ENCODE assay signal across 10 mouse cellular contexts in the genomic region with DNA sequence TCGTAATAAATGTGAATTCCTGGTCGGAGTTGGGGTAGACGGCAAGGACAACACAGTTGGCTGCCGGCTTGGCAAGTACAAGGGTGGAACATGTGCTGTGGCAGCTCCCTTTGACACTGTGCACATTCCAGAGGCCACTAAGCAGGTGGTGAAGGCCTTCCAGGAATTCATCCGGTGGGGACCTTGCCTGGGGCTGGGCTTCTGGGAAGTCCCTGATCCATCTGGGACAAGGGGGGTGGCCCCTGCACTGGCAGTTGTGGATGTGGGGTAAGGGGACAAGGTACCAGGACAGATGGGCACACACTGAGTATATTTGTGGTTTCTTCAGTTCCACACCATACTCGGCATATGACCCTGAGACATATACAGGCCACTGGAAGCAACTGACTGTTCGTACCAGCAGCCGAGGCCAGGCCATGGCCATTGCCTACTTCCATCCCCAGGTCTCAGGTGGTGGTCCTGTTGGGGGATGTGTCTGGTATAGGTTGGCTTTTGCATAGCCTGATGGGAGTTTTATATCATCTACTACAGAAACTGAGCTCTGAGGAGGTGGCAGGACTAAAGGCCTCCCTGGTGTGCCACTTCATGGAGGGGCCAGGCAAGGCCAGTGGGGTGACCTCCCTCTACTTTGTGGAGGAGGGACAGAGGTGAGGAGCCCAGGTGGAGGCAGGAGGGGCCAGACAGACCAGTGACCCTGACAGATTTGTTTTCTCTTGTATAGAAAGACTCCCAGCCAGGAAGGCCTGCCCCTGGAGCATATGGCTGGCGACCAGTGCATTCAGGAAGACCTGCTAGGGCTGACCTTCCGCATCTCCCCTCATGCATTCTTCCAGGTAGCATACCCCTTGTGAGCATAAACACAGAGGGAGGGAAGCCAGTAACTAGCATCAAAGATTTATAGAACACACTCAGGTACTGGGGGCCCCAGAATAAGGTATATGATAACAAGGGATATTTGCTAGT. TPM values are rescaled to one million over a fixed set of nuclear protein-coding genes. Genes with fewer than 3 reads are reported as not detected.
DNase-seq lines count a peak whose midpoint lies in the region; ATAC-seq and TF ChIP-seq lines count a peak whose summit lies in the region.
"Had no signal": no experiment of that assay in that cellular context is flagged by ENCODE, and none has a peak within 500 bp of the region (broad histone marks: within the 10 kb centered on the region; RNA-seq: fewer than 3 reads in every experiment).

No protein-coding gene starts in this region.

- intact Hi-C loops in left cerebral cortex, postnatal 4 days (cut with DNase I), result loop anchor here (5.0 kb wide), 1 partner anchor 36 kb away; a partner anchor contains a TSS

- H3K9me3 ChIP-seq in lung, embryonic 15.5 days, result no peaks in the 10 kb centered on the region
- H3K9me3 ChIP-seq in forebrain, embryonic 13.5 days (replicated peaks), result no peaks in the 10 kb centered on the region
- no peaks in the 10 kb centered on the region for H3K9me3 ChIP-seq in limb, embryonic 13.5 days
- H3K9me3 ChIP-seq in neural tube, embryonic 14.5 days (ENCODE audit: control insufficient read depth, low read length), result no peaks in the 10 kb centered on the region

- no peak for ATAC-seq in lung, embryonic 15.5 days (ENCODE audit: borderline replicate concordance, extremely low read depth, low FRiP score, low TSS enrichment)
- ATAC-seq in forebrain, embryonic 13.5 days, result no peak
- ATAC-seq in limb, embryonic 13.5 days (ENCODE audit: low FRiP score, low read depth), result no peak
- ATAC-seq in neural tube, embryonic 14.5 days (ENCODE audit: low read depth), result no peak

- peak overlapping the region; percentile 94 for H3K9ac ChIP-seq in lung, embryonic 15.5 days
- peak overlapping the region; percentile 91 for H3K9ac ChIP-seq in forebrain, embryonic 13.5 days
- peak overlapping the region; percentile 94 for H3K9ac ChIP-seq in limb, embryonic 13.5 days
- H3K9ac ChIP-seq in neural tube, embryonic 14.5 days (replicated peaks; ENCODE audit: low read depth, low read length), result peak overlapping the region; percentile 16; the same call in 1 of the 2 replicates

- peaks cover 32% of the 10 kb centered on the region for H3K4me1 ChIP-seq in lung, embryonic 15.5 days
- peaks cover 4% of the 10 kb centered on the region for H3K4me1 ChIP-seq in lung, adult 2 months (ENCODE audit: control insufficient read depth, insufficient read depth, low read length)
- H3K4me1 ChIP-seq in forebrain, embryonic 13.5 days, result peaks cover 40% of the 10 kb centered on the region
- peaks cover 38% of the 10 kb centered on the region for H3K4me1 ChIP-seq in limb, embryonic 13.5 days
- H3K4me1 ChIP-seq in neural tube, embryonic 14.5 days (ENCODE audit: control insufficient read depth, insufficient read depth, low read length), result peaks cover 29% of the 10 kb centered on the region

- peak overlapping the region; percentile 85 for H3K4me2 ChIP-seq in lung, embryonic 15.5 days
- H3K4me2 ChIP-seq in forebrain, embryonic 13.5 days, result peak overlapping the region; percentile 98
- H3K4me2 ChIP-seq in limb, embryonic 13.5 days (replicated peaks), result peak overlapping the region; percentile 96
- H3K4me2 ChIP-seq in neural tube, embryonic 14.5 days (ENCODE audit: low read depth, low read length), result peak overlapping the region; percentile 95; the same call in 1 of the 2 replicates

- H3K36me3 ChIP-seq in lung, embryonic 15.5 days, result peaks cover 60% of the 10 kb centered on the region
- peaks cover 69% of the 10 kb centered on the region for H3K36me3 ChIP-seq in forebrain, embryonic 13.5 days (ENCODE audit: poor library complexity, severe bottlenecking)
- peaks cover 62% of the 10 kb centered on the region for H3K36me3 ChIP-seq in limb, embryonic 13.5 days
- H3K36me3 ChIP-seq in neural tube, embryonic 14.5 days (ENCODE audit: control insufficient read depth, insufficient read depth, low read length), result peaks cover 31% of the 10 kb centered on the region

- H3K27ac ChIP-seq in lung, embryonic 15.5 days, result no peak overlapping the region
- H3K27ac ChIP-seq in forebrain, embryonic 13.5 days, result 0 out of 2 replicates have a peak overlapping the region, but pooled peaks have one; percentile 6
- H3K27ac ChIP-seq in limb, embryonic 13.5 days, result peak overlapping the region; percentile 28; the same call in 1 of the 2 replicates
- H3K27ac ChIP-seq in neural tube, embryonic 14.5 days (ENCODE audit: low read depth, low read length), result no peak overlapping the region; the same call in 1 of the 2 replicates

- DNase-seq in lung, adult 2 months, result no peak
- no peak for DNase-seq in left cerebral cortex, postnatal 4 days
- no peak for DNase-seq in MN1 (ENCODE audit: low spot score)
- DNase-seq in cerebellum, adult 18-20 months, result no peak
- DNase-seq: adrenal gland, postnatal 36 days had no signal

- TF ChIP-seq CTCF in lung, adult 2 months (IDR thresholded peaks at IDR 0.05; ENCODE audit: insufficient read depth, low read length), result no peak

- peak overlapping the region; percentile 95 for H3K4me3 ChIP-seq in lung, embryonic 15.5 days
- H3K4me3 ChIP-seq in lung, adult 2 months (replicated peaks; ENCODE audit: extremely low read depth, low read depth, low read length), result no peak overlapping the region
- peak overlapping the region; percentile 97 for H3K4me3 ChIP-seq in forebrain, embryonic 13.5 days
- H3K4me3 ChIP-seq in limb, embryonic 13.5 days, result peak overlapping the region; percentile 94
- peak overlapping the region; percentile 89; the same call in 1 of the 2 replicates for H3K4me3 ChIP-seq in neural tube, embryonic 14.5 days (ENCODE audit: low read depth, low read length)

- 52% methylated on average over 10 of the region's 10 CpGs for WGBS in lung, embryonic 15.5 days
- WGBS in lung, adult 2 months, result 61% methylated on average over 10 of the region's 10 CpGs
- WGBS in forebrain, embryonic 13.5 days, result 67% methylated on average over 10 of the region's 10 CpGs
- 64% methylated on average over 10 of the region's 10 CpGs for WGBS in limb, embryonic 13.5 days
- 71% methylated on average over 10 of the region's 10 CpGs for WGBS in neural tube, embryonic 14.5 days

- H3K27me3 ChIP-seq in lung, embryonic 15.5 days, result no peaks in the 10 kb centered on the region
- H3K27me3 ChIP-seq in forebrain, embryonic 13.5 days, result no peaks in the 10 kb centered on the region
- no peaks in the 10 kb centered on the region for H3K27me3 ChIP-seq in limb, embryonic 13.5 days
- no peaks in the 10 kb centered on the region for H3K27me3 ChIP-seq in neural tube, embryonic 14.5 days (ENCODE audit: control insufficient read depth, insufficient read depth, low read length)

- no peak for TF ChIP-seq POLR2A in lung, adult 2 months (IDR thresholded peaks at IDR 0.05; ENCODE audit: borderline replicate concordance, extremely low read depth, low read depth, low read length)

RNA-seq across cellular contexts. Expression of a gene that starts 2.6 kb away (rescaled TPM):
- polyA plus RNA-seq in lung, embryonic 15.5 days (2015; fragmentation: Nextera tagmentation; extraction: Ambion mirVana), result 580 and 615 TPM in 2 replicates
- 31.5 and 34.8 TPM in 2 replicates for polyA plus RNA-seq in lung, adult 2 months (2012; rRNA removed)
- polyA plus RNA-seq in forebrain, embryonic 13.5 days (2015; fragmentation: Nextera tagmentation; extraction: Ambion mirVana), result 726 and 766 TPM in 2 replicates
- 641 and 645 TPM in 2 replicates for polyA plus RNA-seq in limb, embryonic 13.5 days (2015; fragmentation: Nextera tagmentation; extraction: Ambion mirVana)
- polyA plus RNA-seq in neural tube, embryonic 14.5 days (2014; fragmentation: Nextera tagmentation; extraction: Ambion mirVana), result 400 and 407 TPM in 2 replicates
- 100 to 1,000 TPM; 158 to 160 TPM for total RNA-seq in left cerebral cortex, postnatal 4 days (2021)

RNA-seq across cellular contexts. Expression of a gene that starts 2.6 kb away (rescaled TPM):
- polyA plus RNA-seq in lung, embryonic 15.5 days (2015; fragmentation: Nextera tagmentation; extraction: Ambion mirVana), result 103 and 106 TPM in 2 replicates
- polyA plus RNA-seq in lung, adult 2 months (2012; rRNA removed), result 41.9 and 55.2 TPM in 2 replicates
- polyA plus RNA-seq in forebrain, embryonic 13.5 days (2015; fragmentation: Nextera tagmentation; extraction: Ambion mirVana), result 116 and 126 TPM in 2 replicates
- 111 and 113 TPM in 2 replicates for polyA plus RNA-seq in limb, embryonic 13.5 days (2015; fragmentation: Nextera tagmentation; extraction: Ambion mirVana)
- polyA plus RNA-seq in neural tube, embryonic 14.5 days (2014; fragmentation: Nextera tagmentation; extraction: Ambion mirVana), result 78.4 and 81.5 TPM in 2 replicates
- total RNA-seq in left cerebral cortex, postnatal 4 days (2021), result 10 to 100 TPM; 59.3 to 62.3 TPM

RNA-seq across cellular contexts. Expression of a gene that starts 7.0 kb away (rescaled TPM):
- 2.1 and 2.4 TPM in 2 replicates for polyA plus RNA-seq in lung, embryonic 15.5 days (2015; fragmentation: Nextera tagmentation; extraction: Ambion mirVana)
- polyA plus RNA-seq in lung, adult 2 months (2012; rRNA removed), result 0.34 TPM in 1 of 2 replicates, not detected in the other
- polyA plus RNA-seq in forebrain, embryonic 13.5 days (2015; fragmentation: Nextera tagmentation; extraction: Ambion mirVana), result 2.5 and 7.6 TPM in 2 replicates
- 3.5 TPM in 1 of 2 replicates, not detected in the other for polyA plus RNA-seq in limb, embryonic 13.5 days (2015; fragmentation: Nextera tagmentation; extraction: Ambion mirVana)
- polyA plus RNA-seq in neural tube, embryonic 14.5 days (2014; fragmentation: Nextera tagmentation; extraction: Ambion mirVana), result not detected in 2 replicates
- not detected for total RNA-seq in left cerebral cortex, postnatal 4 days (2021)

RNA-seq across cellular contexts. Expression of a gene that starts 16.2 kb away (rescaled TPM):
- 19.7 and 20.6 TPM in 2 replicates for polyA plus RNA-seq in lung, embryonic 15.5 days (2015; fragmentation: Nextera tagmentation; extraction: Ambion mirVana)
- 98.7 and 124 TPM in 2 replicates for polyA plus RNA-seq in lung, adult 2 months (2012; rRNA removed)
- 7.7 and 8.4 TPM in 2 replicates for polyA plus RNA-seq in forebrain, embryonic 13.5 days (2015; fragmentation: Nextera tagmentation; extraction: Ambion mirVana)
- 18.7 and 21.2 TPM in 2 replicates for polyA plus RNA-seq in limb, embryonic 13.5 days (2015; fragmentation: Nextera tagmentation; extraction: Ambion mirVana)
- 12.2 and 13.9 TPM in 2 replicates for polyA plus RNA-seq in neural tube, embryonic 14.5 days (2014; fragmentation: Nextera tagmentation; extraction: Ambion mirVana)
- total RNA-seq in left cerebral cortex, postnatal 4 days (2021), result 10 to 100 TPM; 53.8 to 54.4 TPM

RNA-seq across cellular contexts. Expression of a gene that starts 33.4 kb away (rescaled TPM):
- not detected in 2 replicates for polyA plus RNA-seq in lung, embryonic 15.5 days (2015; fragmentation: Nextera tagmentation; extraction: Ambion mirVana)
- not detected in 2 replicates for polyA plus RNA-seq in lung, adult 2 months (2012; rRNA removed)
- 0.13 TPM in 1 of 2 replicates, not detected in the other for polyA plus RNA-seq in forebrain, embryonic 13.5 days (2015; fragmentation: Nextera tagmentation; extraction: Ambion mirVana)
- polyA plus RNA-seq in limb, embryonic 13.5 days (2015; fragmentation: Nextera tagmentation; extraction: Ambion mirVana), result not detected in 2 replicates
- not detected in 2 replicates for polyA plus RNA-seq in neural tube, embryonic 14.5 days (2014; fragmentation: Nextera tagmentation; extraction: Ambion mirVana)
- total RNA-seq in left cerebral cortex, postnatal 4 days (2021), result not detected
- total RNA-seq: adrenal gland, postnatal 36 days had no signal
- polyA plus RNA-seq: lung, embryonic 16.5 days had no signal

Comparison
In these comparisons a context has a peak if more than half of its experiments do, and no peak if none do; other contexts are left out.
1. RNA of a gene that starts 2.6 kb away (polyA plus RNA-seq): 726 to 766 TPM in forebrain, embryonic 13.5 days, 641 to 645 TPM in limb, embryonic 13.5 days, 580 to 615 TPM in lung, embryonic 15.5 days and 400 to 407 TPM in neural tube, embryonic 14.5 days; 31.5 to 34.8 TPM in lung, adult 2 months; every median in the first group is over 10 times any median in the second.
2. H3K27ac ChIP-seq: peak in forebrain, embryonic 13.5 days (single experiment) and limb, embryonic 13.5 days (single experiment); none in lung, embryonic 15.5 days (single experiment) and neural tube, embryonic 14.5 days (single experiment).
3. H3K9ac ChIP-seq: peak in every context shown above with its lines; median percentile 94 in lung, embryonic 15.5 days; 94 in limb, embryonic 13.5 days; 91 in forebrain, embryonic 13.5 days; 16 in neural tube, embryonic 14.5 days.
4. Peak in every context shown above with its lines, with median percentiles within 50 percentile points of each other: H3K4me2 ChIP-seq.